Mouse (Mus musculus) MEL (cell line): Measurements from ENCODE around the gene Zkscan4. TPM values are rescaled to one million over a fixed set of nuclear protein-coding genes. Genes with fewer than 3 reads are reported as not detected.

ENCODE experiments used
- DNase-seq: peaks from one replicate; pipeline ENCODE4 v3.0.0; 2011; ENCODE audit warnings: low read depth, low spot score
- H3K27ac ChIP-seq: 2 replicates; pipeline ENCODE4 v1.5.1; 2012; ENCODE audit warnings: low read depth, mild to moderate bottlenecking, control low read depth, low read length, moderate library complexity; ENCODE audit not compliant: control insufficient read depth
- H3K27me3 ChIP-seq, 2 experiments: fragments of 150-350 bp in 1 of 2; sonication (generic) in 1 of 2; 2 replicates each; pipeline ENCODE4 v1.6.1; 2012; ENCODE audit warnings: low read length in 2 of 2, mild to moderate bottlenecking in 2 of 2, improper control_type of control experiment in 1 of 2, moderate library complexity in 1 of 2; ENCODE audit not compliant: insufficient read depth in 2 of 2, control insufficient read depth in 1 of 2
- H3K36me3 ChIP-seq, 2 experiments: 2 replicates each; pipeline ENCODE4 v1.6.1; 2012 to 2014; ENCODE audit warnings: low read length in 2 of 2, improper control_type of control experiment in 1 of 2, inconsistent platforms in 1 of 2, mild to moderate bottlenecking in 1 of 2; ENCODE audit not compliant: insufficient read depth in 2 of 2, control insufficient read depth in 1 of 2
- H3K4me1 ChIP-seq, 2 experiments: fragments of 150-350 bp in 1 of 2; sonication (generic) in 1 of 2; 2 replicates each; pipeline ENCODE4 v1.6.1; 2012; ENCODE audit warnings: low read length in 2 of 2, improper control_type of control experiment in 1 of 2, mild to moderate bottlenecking in 1 of 2; ENCODE audit not compliant: insufficient read depth in 2 of 2, control insufficient read depth in 1 of 2
- H3K4me3 ChIP-seq, 2 experiments: fragments of 150-350 bp in 1 of 2; sonication (generic) in 1 of 2; 2 replicates each; pipeline ENCODE4 v1.5.1; 2012; ENCODE audit warnings: low read depth in 2 of 2, low read length in 2 of 2, mild to moderate bottlenecking in 2 of 2, moderate library complexity in 2 of 2, control low read depth in 1 of 2, improper control_type of control experiment in 1 of 2; ENCODE audit not compliant: control insufficient read depth in 1 of 2, insufficient read depth in 1 of 2
- H3K79me2 ChIP-seq: 2 replicates; pipeline ENCODE4 v1.6.1; 2012; ENCODE audit warnings: mild to moderate bottlenecking, low read length, moderate library complexity; ENCODE audit not compliant: control insufficient read depth, poor library complexity, insufficient read depth
- H3K9ac ChIP-seq: 2 replicates; pipeline ENCODE4 v1.6.1; 2012; ENCODE audit warnings: low read depth, mild to moderate bottlenecking, control low read depth, low read length, moderate library complexity; ENCODE audit not compliant: control insufficient read depth, poor library complexity, severe bottlenecking
- H3K9me3 ChIP-seq: fragments of 150-350 bp; sonication (generic); replicated peaks from 2 replicates; pipeline ENCODE4 v1.6.1; 2012; ENCODE audit warnings: mild to moderate bottlenecking, low read length, improper control_type of control experiment, moderate library complexity; ENCODE audit not compliant: insufficient read depth
- BHLHE40 ChIP-seq: IDR thresholded peaks from 2 replicates; pipeline ENCODE4 v1.6.1; 2012; ENCODE audit warnings: low read depth, mild to moderate bottlenecking, inconsistent platforms, low read length, improper control_type of control experiment, borderline replicate concordance
- CHD1 ChIP-seq: IDR thresholded peaks from 2 replicates; pipeline ENCODE4 v1.6.1; 2012; ENCODE audit warnings: low read depth, mild to moderate bottlenecking, inconsistent platforms, low read length, improper control_type of control experiment
- CTCF ChIP-seq, 3 experiments: IDR thresholded peaks in 2 of 3; conservative IDR thresholded peaks in 1 of 3; 2 replicates each; pipeline ENCODE4 v1.5.1; 2011 to 2012; ENCODE audit warnings: low read length in 3 of 3, low read depth in 2 of 3, mild to moderate bottlenecking in 2 of 3, improper control_type of control experiment in 1 of 3, inconsistent platforms in 1 of 3, mixed read lengths in 1 of 3, moderate library complexity in 1 of 3; ENCODE audit not compliant: control insufficient read depth in 1 of 3, insufficient read depth in 1 of 3, poor library complexity in 1 of 3, severe bottlenecking in 1 of 3
- ELF1 ChIP-seq: IDR thresholded peaks from 2 replicates; pipeline ENCODE4 v1.6.1; 2014; ENCODE audit warnings: low read depth, mild to moderate bottlenecking, inconsistent platforms, low read length, improper control_type of control experiment, moderate library complexity
- EP300 ChIP-seq, 2 experiments: IDR thresholded peaks; 2 replicates each; pipeline ENCODE4 v1.6.1; 2011; ENCODE audit warnings: improper control_type of control experiment in 2 of 2, low read length in 2 of 2, low read depth in 1 of 2, mild to moderate bottlenecking in 1 of 2
- GABPA ChIP-seq: IDR thresholded peaks from 2 replicates; pipeline ENCODE4 v1.6.1; 2012; ENCODE audit warnings: low read depth, mild to moderate bottlenecking, inconsistent platforms, low read length, improper control_type of control experiment, moderate library complexity
- GATA1 ChIP-seq: IDR thresholded peaks from 2 replicates; pipeline ENCODE4 v1.6.1; 2011; ENCODE audit warnings: low read depth, low read length, improper control_type of control experiment
- HCFC1 ChIP-seq: IDR thresholded peaks from 2 replicates; pipeline ENCODE4 v1.6.1; 2012; ENCODE audit warnings: low read depth, mild to moderate bottlenecking, inconsistent platforms, low read length, improper control_type of control experiment, moderate library complexity
- KAT2A ChIP-seq: conservative IDR thresholded peaks from 2 replicates; pipeline ENCODE4 v1.6.1; 2012; ENCODE audit warnings: low read depth, low read length, improper control_type of control experiment, inconsistent platforms
- MAX ChIP-seq: IDR thresholded peaks from 2 replicates; pipeline ENCODE4 v1.6.1; 2011; ENCODE audit warnings: low read length, improper control_type of control experiment
- MAZ ChIP-seq: IDR thresholded peaks from 2 replicates; pipeline ENCODE4 v1.6.1; 2012; ENCODE audit warnings: low read depth, mild to moderate bottlenecking, inconsistent platforms, low read length, improper control_type of control experiment
- MEF2A ChIP-seq: IDR thresholded peaks from 2 replicates; pipeline ENCODE4 v1.6.1; 2014; ENCODE audit warnings: low read depth, mild to moderate bottlenecking, inconsistent platforms, low read length, improper control_type of control experiment; ENCODE audit not compliant: poor library complexity, insufficient replicate concordance, severe bottlenecking; ENCODE audit errors: extremely low read depth
- MYB ChIP-seq: IDR thresholded peaks from 2 replicates; pipeline ENCODE4 v1.6.1; 2011; ENCODE audit warnings: mild to moderate bottlenecking, low read depth, low read length, improper control_type of control experiment
- MYC ChIP-seq: IDR thresholded peaks from 2 replicates; pipeline ENCODE4 v1.6.1; 2011; ENCODE audit warnings: low read depth, mild to moderate bottlenecking, low read length, improper control_type of control experiment, moderate library complexity
- NRF1 ChIP-seq: IDR thresholded peaks from 2 replicates; pipeline ENCODE4 v1.6.1; 2014; ENCODE audit warnings: low read depth, mild to moderate bottlenecking, inconsistent platforms, low read length, improper control_type of control experiment, moderate library complexity; ENCODE audit not compliant: poor library complexity, insufficient read depth, severe bottlenecking
- POLR2AphosphoS2 ChIP-seq: IDR thresholded peaks from 2 replicates; pipeline ENCODE4 v1.6.1; 2011; ENCODE audit warnings: low read length, improper control_type of control experiment
- RCOR1 ChIP-seq: IDR thresholded peaks from 2 replicates; pipeline ENCODE4 v1.6.1; 2012; ENCODE audit warnings: low read depth, mild to moderate bottlenecking, inconsistent platforms, low read length, improper control_type of control experiment
- SIN3A ChIP-seq: IDR thresholded peaks from 2 replicates; pipeline ENCODE4 v1.6.1; 2012; ENCODE audit warnings: low read length, improper control_type of control experiment, inconsistent platforms
- SMC3 ChIP-seq: IDR thresholded peaks from 2 replicates; pipeline ENCODE4 v1.6.1; 2011; ENCODE audit warnings: low read depth, low read length, improper control_type of control experiment
- TAL1 ChIP-seq: IDR thresholded peaks from 2 replicates; pipeline ENCODE4 v1.6.1; 2012; ENCODE audit warnings: mild to moderate bottlenecking, inconsistent platforms, low read length, moderate library complexity, mixed read lengths
- TBP ChIP-seq: IDR thresholded peaks from 2 replicates; pipeline ENCODE4 v1.8.0; 2011; ENCODE audit warnings: low read depth, low read length, improper control_type of control experiment
- TCF12 ChIP-seq: IDR thresholded peaks from 2 replicates; pipeline ENCODE4 v1.6.1; 2014; ENCODE audit warnings: low read depth, mild to moderate bottlenecking, inconsistent platforms, low read length, improper control_type of control experiment, moderate library complexity
- UBTF ChIP-seq: IDR thresholded peaks from 2 replicates; pipeline ENCODE4 v1.6.1; 2012; ENCODE audit warnings: low read depth, mild to moderate bottlenecking, inconsistent platforms, low read length, improper control_type of control experiment, moderate library complexity, borderline replicate concordance; ENCODE audit not compliant: insufficient read depth
- USF1 ChIP-seq: IDR thresholded peaks from 2 replicates; pipeline ENCODE4 v1.6.1; 2014; ENCODE audit warnings: low read depth, mild to moderate bottlenecking, inconsistent platforms, low read length, improper control_type of control experiment, moderate library complexity
- USF2 ChIP-seq, 2 experiments: IDR thresholded peaks; 2 replicates each; pipeline ENCODE4 v1.6.1; 2011 to 2012; ENCODE audit warnings: improper control_type of control experiment in 2 of 2, low read length in 2 of 2, borderline replicate concordance in 1 of 2, inconsistent platforms in 1 of 2, low read depth in 1 of 2, mild to moderate bottlenecking in 1 of 2; ENCODE audit not compliant: insufficient read depth in 1 of 2
- ZC3H11A ChIP-seq: IDR thresholded peaks from 2 replicates; pipeline ENCODE4 v1.6.1; 2012; ENCODE audit warnings: low read depth, mild to moderate bottlenecking, inconsistent platforms, low read length, improper control_type of control experiment
- ZKSCAN1 ChIP-seq: IDR thresholded peaks from 2 replicates; pipeline ENCODE4 v1.6.1; 2012; ENCODE audit warnings: low read depth, mild to moderate bottlenecking, inconsistent platforms, low read length, improper control_type of control experiment, moderate library complexity
- ZMIZ1 ChIP-seq: IDR thresholded peaks from 2 replicates; pipeline ENCODE4 v1.6.1; 2012; ENCODE audit warnings: low read depth, mild to moderate bottlenecking, inconsistent platforms, low read length, improper control_type of control experiment, moderate library complexity
- ZNF384 ChIP-seq: IDR thresholded peaks from 2 replicates; pipeline ENCODE4 v1.6.1; 2012; ENCODE audit warnings: low read depth, mild to moderate bottlenecking, inconsistent platforms, low read length, improper control_type of control experiment
- polyA plus RNA-seq, 2 experiments: library from polyadenylated mRNA; stranded (reverse) in 1 of 2; unstranded in 1 of 2; fragments of >175 nt in 1 of 2; fragments of >200 nt in 1 of 2; gene quantifications; 2 replicates each; pipeline versions ENCODE4 v1.2.1 to v1.2.4; 2012; ENCODE audit warnings: low replicate concordance in 2 of 2, low read depth in 1 of 2; ENCODE audit not compliant: insufficient read length in 2 of 2, insufficient read depth in 1 of 2, missing spikeins in 1 of 2
- total RNA-seq: library from RNA; depleted of rRNA; stranded (reverse); fragments of 300-350 nt; gene quantifications from 2 replicates; pipeline ENCODE4 v1.2.3, GENCODE M21; 2012

The Zkscan4 gene
- total and polyA plus RNA-seq, 3 experiments = not detected

GRCm38 (mm10) chr13:21530136-21530535 is 51.4 kb downstream of the Zkscan4 start:
- peak overlapping the region; percentile 24 to 75 for H3K4me3 ChIP-seq
- peaks cover 0 to 2% of the 10 kb centered on the region in 2 experiments; a peak in 2 of 4 replicates for H3K36me3 ChIP-seq
- H3K4me1 ChIP-seq = no peaks in the 10 kb centered on the region; a peak in 1 of 4 replicates
- H3K27me3 ChIP-seq = no peaks in the 10 kb centered on the region; a peak in 2 of 4 replicates
- H3K79me2 ChIP-seq = peaks cover 5% of the 10 kb centered on the region; the same call in 1 of the 2 replicates
- no peak overlapping the region for H3K27ac ChIP-seq
- peak; percentile 40 for DNase-seq
- peak overlapping the region; percentile 100 for H3K9ac ChIP-seq
- no peak for TF ChIP-seq GATA1
- TF ChIP-seq RCOR1 = no peak
- TF ChIP-seq NRF1 = no peak
- no peak for TF ChIP-seq POLR2AphosphoS2
- no peak for TF ChIP-seq SIN3A
- no peak for TF ChIP-seq TAL1
- no peak for TF ChIP-seq TCF12
- no peak for TF ChIP-seq TBP
- no peak for TF ChIP-seq USF1
- TF ChIP-seq CHD1 = no peak
- no peaks in the 10 kb centered on the region for H3K9me3 ChIP-seq

- H3K27me3 ChIP-seq = no peaks in the 10 kb centered on the region; a peak in 3 of 4 replicates
- H3K4me1 ChIP-seq = no peaks in the 10 kb centered on the region; a peak in 1 of 4 replicates
- H3K9ac ChIP-seq = peak within 1 kb of the TSS; percentile 100
- H3K4me3 ChIP-seq = peak within 1 kb of the TSS; percentile 75 to 97
- peaks cover 0 to 2% of the 10 kb centered on the region in 2 experiments; a peak in 2 of 4 replicates for H3K36me3 ChIP-seq
- DNase-seq = peak; percentile 92
- H3K9me3 ChIP-seq = no peaks in the 10 kb centered on the region
- peak within 1 kb of the TSS; percentile 72 for H3K27ac ChIP-seq
- H3K79me2 ChIP-seq = peaks cover 5% of the 10 kb centered on the region; the same call in 1 of the 2 replicates
- TF ChIP-seq MEF2A (no peak), CHD1 (no peak), USF2 (IDR thresholded peaks at IDR 0.05; ENCODE audit: borderline replicate concordance in 1 of 2, insufficient read depth in 1 of 2, low read depth in 1 of 2, low read length in 2 of 2) (no peak), MAZ (no peak), TBP (peak; percentile 70), SIN3A (no peak), HCFC1 (peak; percentile 86), ZMIZ1 (no peak), CTCF (IDR thresholded peaks at IDR 0.05 in 2 of 3, conservative IDR thresholded peaks at IDR 0.05 in 1 of 3; ENCODE audit: control insufficient read depth in 1 of 3, insufficient read depth in 1 of 3, low read depth in 2 of 3, low read length in 3 of 3, poor library complexity in 1 of 3, severe bottlenecking in 1 of 3) (0 out of 6 replicates have a peak, but pooled peaks of 1 of the 3 experiments have one; percentile 5), BHLHE40 (no peak), MYC (peak; percentile 30; the same call in 1 of the 2 replicates), ZC3H11A (no peak), POLR2AphosphoS2 (0 out of 2 replicates have a peak, but pooled peaks have one; percentile 40), MYB (no peak), SMC3 (no peak), ZKSCAN1 (no peak), GABPA (peak; percentile 47; the same call in 1 of the 2 replicates), UBTF (0 out of 2 replicates have a peak, but pooled peaks have one; percentile 77), ZNF384 (no peak), MAX (peak; percentile 44; the same call in 1 of the 2 replicates), EP300 (IDR thresholded peaks at IDR 0.05; ENCODE audit: low read depth in 1 of 2, low read length in 2 of 2) (no peak), ELF1 (peak; percentile 81), TAL1 (no peak), TCF12 (peak; percentile 67), KAT2A (no peak; the same call in 1 of the 2 replicates)
These were observed 52.1 kb downstream of the Zkscan4 start, which contains the start of gene Zkscan8 for GRCm38 (mm10) chr13:21530781-21531201. Gene Zkscan8, minus strand, starts transcription at chr13:21531120.
